Mouse (Mus musculus) lung, postnatal 0 days (tissue): ENCODE data around the gene Gsdma. TPM values are rescaled to one million over a fixed set of nuclear protein-coding genes. Genes with fewer than 3 reads are reported as not detected.
"Not testable (repeated sequence)": the region's sequence is repeated elsewhere in the genome, so short reads cannot be mapped to it uniquely, and the experiment has no call there.

Source experiments
- ATAC-seq: fragments of 200-750 bp; cut with Nextera tagmentation; 2 replicates; pipeline ENCODE4 v1.8.0; 2017; ENCODE audit warnings: moderate library complexity
- DNase-seq: peaks from one replicate; pipeline ENCODE4 v3.0.0-alpha.2; 2016; ENCODE audit warnings: low spot score
- H3K27ac ChIP-seq: fragments of 300-500 bp; sonication (generic); 2 replicates; pipeline ENCODE4 v1.5.1; 2014; ENCODE audit warnings: antibody characterized with exemption, mild to moderate bottlenecking, low read length, mixed read lengths
- H3K27me3 ChIP-seq: fragments of 300-500 bp; sonication (generic); replicated peaks from 2 replicates; pipeline ENCODE4 v1.6.1; 2014; ENCODE audit warnings: low read length, mixed read lengths; ENCODE audit not compliant: insufficient read depth
- H3K36me3 ChIP-seq: fragments of 300-500 bp; sonication (generic); 2 replicates; pipeline ENCODE4 v1.6.1; 2014; ENCODE audit warnings: low read length, mixed read lengths; ENCODE audit not compliant: insufficient read depth
- H3K4me1 ChIP-seq: fragments of 300-500 bp; sonication (generic); 2 replicates; pipeline ENCODE4 v1.6.1; 2014; ENCODE audit warnings: antibody characterized with exemption, low read depth, low read length, mixed read lengths; ENCODE audit not compliant: insufficient read depth
- H3K4me2 ChIP-seq: fragments of 300-500 bp; sonication (generic); replicated peaks from 2 replicates; pipeline ENCODE4 v1.6.1; 2014; ENCODE audit warnings: low read depth, mild to moderate bottlenecking, low read length, moderate library complexity, mixed read lengths
- H3K4me3 ChIP-seq: fragments of 300-500 bp; sonication (generic); 2 replicates; pipeline ENCODE4 v1.5.1; 2014; ENCODE audit warnings: low read depth, low read length
- H3K9ac ChIP-seq: fragments of 300-500 bp; sonication (generic); replicated peaks from 2 replicates; pipeline ENCODE4 v1.6.1; 2014; ENCODE audit warnings: low read depth, mild to moderate bottlenecking
- H3K9me3 ChIP-seq: fragments of 300-500 bp; sonication (generic); 2 replicates; pipeline ENCODE4 v1.6.1; 2016; ENCODE audit warnings: low read length, mixed read lengths
- CTCF ChIP-seq: IDR thresholded peaks from 2 replicates; pipeline ENCODE4 v1.5.1; 2016; ENCODE audit warnings: antibody characterized with exemption, mild to moderate bottlenecking
- EP300 ChIP-seq: IDR thresholded peaks from 2 replicates; pipeline ENCODE4 v1.6.1; 2016; ENCODE audit warnings: antibody characterized with exemption, mild to moderate bottlenecking, control low read depth
- WGBS: fragments of 180-500 bp; shearing (Covaris S2); extraction: QIAGEN DNeasy Blood & Tissue Kit; methylation state at CpG from one replicate; pipeline ENCODE4 v1.1.7; 2014; 5-methylcytosine and 5-hydroxymethylcytosine counted together
- polyA plus RNA-seq: library from polyadenylated mRNA; unstranded; fragments of >200 nt; fragmentation: Nextera tagmentation; extraction: Ambion mirVana; gene quantifications from 2 replicates; pipeline ENCODE4 v1.2.1, GENCODE M21; 2015

Gene Gsdma
- polyA plus RNA-seq, 1 experiment from 2014 or later = not detected

DNA sequence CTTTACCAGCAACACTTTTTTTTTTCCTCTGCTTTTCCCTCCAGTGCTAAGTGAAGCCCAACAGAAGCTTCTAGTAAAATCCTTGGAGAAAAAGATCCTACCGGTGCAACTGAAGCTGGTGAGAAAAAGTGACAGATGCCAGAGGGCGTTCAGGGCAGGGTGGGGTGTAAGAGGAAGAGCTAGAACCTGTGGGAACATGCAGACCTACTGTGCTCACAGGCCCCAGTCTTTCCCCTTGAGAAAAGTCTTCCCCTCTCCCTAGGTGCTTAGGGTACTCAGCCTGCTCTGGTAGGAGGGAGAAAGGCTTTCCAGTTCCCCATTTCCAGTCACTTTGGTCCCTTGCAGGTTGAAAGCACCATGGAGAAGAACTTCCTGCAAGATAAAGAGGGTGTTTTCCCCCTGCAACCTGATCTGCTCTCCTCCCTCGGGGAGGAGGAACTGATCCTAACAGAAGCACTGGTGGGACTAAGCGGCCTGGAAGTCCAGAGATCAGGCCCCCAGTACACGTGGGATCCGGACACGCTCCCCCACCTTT lies 11.7 kb downstream of the Gsdma start:
- DNase-seq = no peak
- H3K4me2 ChIP-seq = no peak overlapping the region
- no peaks in the 10 kb centered on the region for H3K9me3 ChIP-seq
- 35% methylated on average over 7 of the region's 7 CpGs for WGBS
- no peaks in the 10 kb centered on the region for H3K27me3 ChIP-seq
- no peaks in the 10 kb centered on the region for H3K36me3 ChIP-seq
- no peak overlapping the region for H3K9ac ChIP-seq
- H3K4me3 ChIP-seq = no peak overlapping the region
- no peak overlapping the region for H3K27ac ChIP-seq
- no peak for TF ChIP-seq CTCF
- TF ChIP-seq EP300 = no peak
- H3K4me1 ChIP-seq = no peaks in the 10 kb centered on the region
- no peak for ATAC-seq

DNA sequence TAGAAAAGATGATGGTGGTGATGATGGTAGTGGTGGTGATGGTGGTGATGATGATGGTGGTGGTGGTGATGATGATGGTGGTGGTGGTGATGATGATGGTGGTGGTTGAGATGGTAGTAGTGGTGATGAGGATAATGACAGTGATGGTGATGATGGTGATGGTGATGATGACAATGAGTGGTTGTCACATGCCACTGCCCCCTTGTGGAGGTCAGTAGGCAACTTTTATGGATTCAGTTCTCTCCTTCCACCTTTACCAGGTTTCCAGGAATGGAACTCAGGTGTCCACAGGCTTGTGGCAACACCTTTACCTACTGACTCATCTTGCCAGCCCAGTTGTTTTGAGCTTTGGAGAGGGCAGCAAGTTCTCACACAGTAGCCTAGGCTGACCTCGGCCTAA lies 15.9 kb downstream of the Gsdma start:
- 100% methylated on average over 1 of the region's 1 CpGs for WGBS
- no peak for ATAC-seq
- Histone ChIP-seq H3K9me3 (no peaks in the 10 kb centered on the region), H3K27ac (no peak overlapping the region), H3K9ac (no peak overlapping the region), H3K27me3 (no peaks in the 10 kb centered on the region), H3K4me3 (no peak overlapping the region), H3K36me3 (no peaks in the 10 kb centered on the region), H3K4me1 (peaks cover 7% of the 10 kb centered on the region; the same call in 1 of the 2 replicates), H3K4me2 (no peak overlapping the region)
- no peak for TF ChIP-seq EP300
- peak; percentile 41 for TF ChIP-seq CTCF
- no peak for DNase-seq

DNA sequence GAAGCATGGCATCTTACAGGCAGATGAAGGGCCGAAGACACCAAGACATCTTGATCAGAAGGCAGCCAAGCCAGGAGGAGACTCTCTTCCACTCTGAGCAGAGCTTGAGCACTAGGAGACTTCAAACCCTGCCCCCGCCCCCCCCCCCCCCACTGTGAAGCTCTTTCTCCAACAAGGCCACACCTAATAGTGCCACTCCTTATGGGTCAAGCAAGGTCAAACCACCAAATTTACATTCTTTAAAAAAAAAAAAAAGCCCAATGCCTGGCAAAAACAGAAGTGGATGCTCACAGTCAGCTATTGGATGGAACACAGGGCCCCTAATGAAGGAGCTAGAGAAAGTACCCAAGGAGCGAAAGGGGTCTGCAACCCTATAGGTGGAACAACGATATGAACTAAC lies 16.4 kb downstream of the Gsdma start:
- H3K9me3 ChIP-seq, H3K27ac ChIP-seq, H3K4me2 ChIP-seq, ATAC-seq, H3K36me3 ChIP-seq, H3K9ac ChIP-seq, H3K4me1 ChIP-seq, H3K27me3 ChIP-seq, H3K4me3 ChIP-seq, DNase-seq: not testable (repeated sequence)
- WGBS = 90% methylated on average over 4 of the region's 4 CpGs

DNA sequence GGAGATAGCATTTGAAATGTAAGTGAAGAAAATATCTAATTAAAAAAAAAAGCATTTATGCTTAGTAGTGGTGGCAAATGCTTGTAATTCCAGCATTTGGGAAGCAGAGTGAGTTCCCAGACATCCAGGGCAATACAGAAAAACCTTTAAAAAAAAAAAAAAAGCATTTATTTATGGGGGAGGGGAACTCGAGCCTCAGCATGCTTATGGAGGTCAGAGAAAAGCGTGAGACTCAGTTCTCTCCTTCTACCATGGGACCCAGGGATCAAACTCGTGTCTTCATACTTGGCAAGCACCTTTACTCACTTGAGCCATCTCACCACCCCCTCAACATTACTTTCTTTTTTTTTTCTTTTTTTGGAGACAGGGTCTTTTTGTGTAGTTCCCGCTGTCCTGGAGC lies 17.0 kb downstream of the Gsdma start:
- Histone ChIP-seq H3K36me3 (peaks cover 8% of the 10 kb centered on the region; the same call in 1 of the 2 replicates), H3K4me1 (peaks cover 7% of the 10 kb centered on the region; the same call in 1 of the 2 replicates), H3K27me3 (no peaks in the 10 kb centered on the region), H3K4me3 (no peak overlapping the region), H3K4me2 (no peak overlapping the region), H3K9ac (no peak overlapping the region), H3K9me3 (no peaks in the 10 kb centered on the region), H3K27ac (no peak overlapping the region)
- ATAC-seq (no peak), DNase-seq (no peak)
- TF ChIP-seq EP300 (no peak), CTCF (no peak)
- WGBS = 77% methylated on average over 4 of the region's 4 CpGs

DNA sequence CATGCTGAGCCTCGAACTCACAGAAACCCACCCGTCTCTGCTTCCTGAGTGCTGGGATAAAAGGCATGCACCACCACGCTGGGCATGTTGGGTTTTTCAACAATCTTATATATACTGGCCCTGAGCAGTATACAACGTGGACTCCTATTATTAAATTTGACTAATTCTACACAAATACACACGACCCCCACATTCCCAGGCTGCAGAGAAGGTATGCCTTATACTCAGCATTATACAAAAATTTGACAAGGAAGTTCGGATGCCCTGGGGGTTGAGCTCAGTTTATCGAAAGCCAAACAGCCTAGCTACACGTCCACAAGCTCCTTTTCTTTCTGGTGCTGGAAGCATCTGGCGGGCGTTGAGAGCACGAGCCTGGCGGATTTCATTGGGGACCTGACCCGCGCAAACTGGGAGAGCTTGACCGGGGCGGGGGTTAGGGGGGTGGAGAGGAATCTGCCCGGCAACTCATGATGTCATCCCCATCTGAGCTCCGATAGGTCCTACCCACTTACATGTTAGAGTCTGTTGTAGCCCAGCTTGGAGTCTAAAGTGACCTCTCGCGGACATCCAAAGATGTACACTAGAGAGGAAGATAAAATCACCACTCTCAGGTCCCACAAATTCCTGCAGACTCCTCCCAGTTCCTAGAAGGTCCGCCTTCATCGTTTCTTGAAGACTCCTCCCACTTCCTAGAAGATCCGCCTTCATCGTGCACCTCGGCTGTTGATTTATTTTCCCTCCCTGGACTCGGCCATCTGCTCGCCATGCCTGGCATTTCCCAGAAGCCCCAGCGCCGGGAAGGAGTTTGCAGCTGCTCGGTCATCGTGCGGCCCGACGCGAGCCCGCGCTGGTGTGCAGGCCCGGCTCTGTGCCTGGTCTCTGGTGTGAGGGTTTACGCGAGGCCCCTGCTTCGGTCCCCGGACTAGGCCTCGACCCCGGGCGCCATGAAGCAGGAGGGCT lies 17.9 kb downstream of the Gsdma start, which contains the start of gene Psmd3:
Gene Psmd3 (plus strand): TSS at position 769 of the 960 bp plus-strand sequence.
- Histone ChIP-seq H3K36me3 (peaks cover 15% of the 10 kb centered on the region; the same call in 1 of the 2 replicates), H3K9me3 (no peaks in the 10 kb centered on the region), H3K27ac (peak within 1 kb of the TSS; percentile 90), H3K27me3 (no peaks in the 10 kb centered on the region), H3K4me2 (peak within 1 kb of the TSS; percentile 92), H3K4me3 (peak within 1 kb of the TSS; percentile 92), H3K4me1 (peaks cover 7% of the 10 kb centered on the region; the same call in 1 of the 2 replicates), H3K9ac (peak within 1 kb of the TSS; percentile 100)
- 4% methylated on average over 45 of the region's 45 CpGs for WGBS
- DNase-seq = peak; percentile 99
- ATAC-seq = peak; percentile 96
- TF ChIP-seq EP300 = peak; percentile 79
- peak; percentile 66 for TF ChIP-seq CTCF

DNA sequence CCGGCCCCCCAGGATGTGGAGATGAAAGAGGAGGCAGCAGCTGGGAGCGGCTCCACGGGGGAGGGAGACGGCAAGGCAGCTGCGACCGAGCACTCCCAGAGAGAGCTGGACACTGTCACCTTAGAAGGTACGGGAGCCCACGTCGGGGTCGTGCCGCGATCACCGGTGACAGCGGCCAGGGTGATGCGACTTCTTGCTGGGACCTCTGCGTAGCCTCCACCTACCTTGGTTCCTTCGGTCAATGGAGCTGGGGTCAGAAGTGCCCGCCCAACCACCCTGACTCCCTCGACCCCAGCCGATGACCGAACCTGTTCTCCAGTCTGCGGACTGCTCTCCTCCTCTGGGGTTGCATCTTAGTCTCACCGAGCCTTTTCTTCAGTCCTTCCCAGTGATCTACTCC lies 18.7 kb downstream of the Gsdma start:
- Histone ChIP-seq H3K4me2 (peak overlapping the region; percentile 92), H3K4me1 (peaks cover 7% of the 10 kb centered on the region; the same call in 1 of the 2 replicates), H3K4me3 (peak overlapping the region; percentile 92), H3K36me3 (peaks cover 22% of the 10 kb centered on the region; the same call in 1 of the 2 replicates), H3K27ac (peak overlapping the region; percentile 90), H3K9me3 (no peaks in the 10 kb centered on the region), H3K27me3 (no peaks in the 10 kb centered on the region), H3K9ac (peak overlapping the region; percentile 100)
- DNase-seq = peak; percentile 32
- peak; percentile 13; the same call in 1 of the 2 replicates for ATAC-seq
- TF ChIP-seq EP300 = no peak
- no peak for TF ChIP-seq CTCF
- 0% methylated on average over 20 of the region's 23 CpGs for WGBS
